Mouse (Mus musculus) gonadal fat pad, adult 2 months (tissue): ENCODE data around the gene Ccr7. TPM values are rescaled to one million over a fixed set of nuclear protein-coding genes. Genes with fewer than 3 reads are reported as not detected.

Source experiments
- DNase-seq: peaks from one replicate; pipeline ENCODE4 v3.0.0-alpha.2; 2012; ENCODE audit warnings: low read depth
- polyA plus RNA-seq: library from polyadenylated mRNA; depleted of rRNA; stranded (reverse); fragments of >200 nt; gene quantifications from 2 replicates; pipeline ENCODE4 v1.2.3, GENCODE M21; 2012

Gene Ccr7
- polyA plus RNA-seq, 1 experiment: 1.7 TPM

- no peak for DNase-seq
Measured at GRCm38 (mm10) chr11:99153767-99154753, 817 bp downstream of the Ccr7 start.

GRCm38 (mm10) chr11:99152323-99153144 lies 2.3 kb downstream of the Ccr7 start:
- no peak for DNase-seq

GRCm38 (mm10) chr11:99151333-99151930 lies 3.4 kb downstream of the Ccr7 start:
- DNase-seq: no peak

GRCm38 (mm10) chr11:99150889-99151288 lies 4.0 kb downstream of the Ccr7 start:
- DNase-seq: no peak

- no peak for DNase-seq
Measured at GRCm38 (mm10) chr11:99149898-99150757, 4.7 kb downstream of the Ccr7 start.

- no peak for DNase-seq
Measured at GRCm38 (mm10) chr11:99148896-99149703, 5.8 kb downstream of the Ccr7 start.

GRCm38 (mm10) chr11:99148400-99148799 lies 6.5 kb downstream of the Ccr7 start:
- DNase-seq: no peak

GRCm38 (mm10) chr11:99147920-99148289 lies 7.0 kb downstream of the Ccr7 start:
- DNase-seq: no peak

- DNase-seq: no peak
Measured at GRCm38 (mm10) chr11:99147041-99147919, 7.6 kb downstream of the Ccr7 start.

GRCm38 (mm10) chr11:99146558-99146957 lies 8.3 kb downstream of the Ccr7 start:
- DNase-seq: no peak

- no peak for DNase-seq
Measured at GRCm38 (mm10) chr11:99145765-99146164, 9.1 kb downstream of the Ccr7 start.

GRCm38 (mm10) chr11:99144940-99145339 lies 9.9 kb downstream of the Ccr7 start:
- no peak for DNase-seq

- no peak for DNase-seq
Measured at GRCm38 (mm10) chr11:99144456-99144855, 10.4 kb downstream of the Ccr7 start.

GRCm38 (mm10) chr11:99143123-99144082 lies 11.5 kb downstream of the Ccr7 start:
- no peak for DNase-seq

- no peak for DNase-seq
Measured at GRCm38 (mm10) chr11:99142493-99143095, 12.3 kb downstream of the Ccr7 start.

GRCm38 (mm10) chr11:99142046-99142445 lies 12.8 kb downstream of the Ccr7 start:
- no peak for DNase-seq

- DNase-seq: no peak
Measured at GRCm38 (mm10) chr11:99141600-99141999, 13.3 kb downstream of the Ccr7 start.

GRCm38 (mm10) chr11:99138976-99139375 lies 15.9 kb downstream of the Ccr7 start:
- no peak for DNase-seq
